Mouse (Mus musculus) megakaryocyte, embryonic 14.5 days (primary cell): ENCODE measurements around the gene Zfp764.

ENCODE experiments used
- FLI1 ChIP-seq: IDR thresholded peaks from 2 replicates; pipeline ENCODE4 v1.6.1; 2012; ENCODE audit warnings: low read length, inconsistent platforms, mixed read lengths
- GATA1 ChIP-seq: IDR thresholded peaks from 3 replicates; pipeline ENCODE4 v1.6.1; 2012; ENCODE audit warnings: mixed read lengths, low read length, inconsistent platforms, borderline replicate concordance

DNA sequence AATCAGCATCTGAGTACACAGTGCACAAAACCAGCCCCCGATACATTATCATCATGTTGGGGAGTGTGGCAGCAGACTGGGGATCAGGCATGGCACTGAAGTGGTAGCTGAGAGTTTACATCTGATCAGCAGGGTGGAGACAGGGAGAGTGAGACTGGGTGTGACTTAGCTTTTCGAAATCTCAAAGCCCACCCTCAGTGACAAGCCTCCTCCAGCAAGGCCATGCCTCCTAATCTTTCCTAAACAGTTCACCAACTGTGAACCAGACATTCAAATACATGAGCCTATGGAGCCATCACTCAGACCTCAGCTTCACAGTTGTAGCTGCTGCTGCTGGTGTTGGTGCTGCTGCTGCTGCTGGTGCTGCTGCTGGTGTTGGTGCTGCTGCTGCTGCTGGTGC lies 4.8 kb upstream of the Zfp764 start:
- no peak for TF ChIP-seq GATA1
- TF ChIP-seq FLI1, result no peak
